30 mouse cellular contexts compared by ENCODE assay signal in genomic region chr6:17804468-17804867, GRCm38 (mm10).
DNase-seq lines count a peak whose midpoint lies in the region; ATAC-seq lines count a peak whose summit lies in the region.
"Had no signal": no experiment of that assay in that cellular context is flagged by ENCODE, and none has a peak within 500 bp of the region (broad histone marks: within the 10 kb centered on the region; RNA-seq: fewer than 3 reads in every experiment).

No protein-coding gene starts in this region.

- H3K4me3 ChIP-seq in liver, embryonic 12.5 days, result no peak overlapping the region
- no peak overlapping the region for H3K4me3 ChIP-seq in liver, embryonic 16.5 days (ENCODE audit: low read depth, low read length)
- no peak overlapping the region for H3K4me3 ChIP-seq in kidney, embryonic 14.5 days (ENCODE audit: low read length)
- H3K4me3 ChIP-seq: embryonic facial prominence, embryonic 10.5 days; embryonic facial prominence, embryonic 13.5 days; erythroblast, embryonic 14.5 days; forebrain, embryonic 12.5 days; heart, adult 2 months; heart, embryonic 10.5 days; heart, embryonic 13.5 days had no signal

- 0 out of 2 replicates have a peak, but pooled peaks have one; percentile 58 for ATAC-seq in liver, embryonic 12.5 days
- ATAC-seq in liver, embryonic 16.5 days (ENCODE audit: low read depth), result peak; percentile 43; the same call in 1 of the 2 replicates
- no peak for ATAC-seq in kidney, embryonic 14.5 days (ENCODE audit: low FRiP score, low TSS enrichment)
- ATAC-seq: activated CD4-positive, CD25-positive, alpha-beta regulatory T cell, adult 4 months; CD4-positive, CD25-positive, alpha-beta regulatory T cell, adult 4 months; forebrain, embryonic 16.5 days; hindbrain, postnatal 0 days had no signal

- H3K4me2 ChIP-seq in liver, embryonic 12.5 days, result no peak overlapping the region
- no peak overlapping the region for H3K4me2 ChIP-seq in liver, embryonic 16.5 days (ENCODE audit: low read depth, low read length)
- no peak overlapping the region for H3K4me2 ChIP-seq in kidney, embryonic 14.5 days (replicated peaks; ENCODE audit: low read depth, low read length)
- H3K4me2 ChIP-seq: embryonic facial prominence, embryonic 13.5 days; forebrain, embryonic 12.5 days; heart, embryonic 13.5 days; hindbrain, embryonic 14.5 days had no signal

- WGBS in liver, embryonic 12.5 days (ENCODE audit: insufficient replicate concordance), result 34% methylated on average over 3 of the region's 3 CpGs
- WGBS in liver, embryonic 16.5 days (ENCODE audit: insufficient replicate concordance), result 36% methylated on average over 3 of the region's 3 CpGs
- 79% methylated on average over 3 of the region's 3 CpGs for WGBS in kidney, embryonic 14.5 days

- no peak overlapping the region for H3K9ac ChIP-seq in liver, embryonic 12.5 days
- no peak overlapping the region for H3K9ac ChIP-seq in liver, embryonic 16.5 days (ENCODE audit: low read depth, low read length)
- no peak overlapping the region for H3K9ac ChIP-seq in kidney, embryonic 14.5 days (ENCODE audit: low read depth, low read length)
- H3K9ac ChIP-seq: embryonic facial prominence, embryonic 13.5 days; forebrain, embryonic 12.5 days; heart, embryonic 13.5 days; hindbrain, embryonic 14.5 days had no signal

- H3K9me3 ChIP-seq in liver, embryonic 12.5 days (replicated peaks), result no peaks in the 10 kb centered on the region
- no peaks in the 10 kb centered on the region for H3K9me3 ChIP-seq in liver, embryonic 16.5 days (replicated peaks; ENCODE audit: control insufficient read depth, low read length)
- no peaks in the 10 kb centered on the region for H3K9me3 ChIP-seq in kidney, embryonic 14.5 days (ENCODE audit: control insufficient read depth, low read length)
- H3K9me3 ChIP-seq: embryonic facial prominence, embryonic 10.5 days; embryonic facial prominence, embryonic 13.5 days; heart, embryonic 10.5 days; heart, embryonic 13.5 days had no signal

- no peak overlapping the region for H3K27ac ChIP-seq in liver, embryonic 12.5 days
- H3K27ac ChIP-seq in liver, embryonic 16.5 days (ENCODE audit: low read length), result no peak overlapping the region
- no peak overlapping the region for H3K27ac ChIP-seq in kidney, embryonic 14.5 days (ENCODE audit: low read depth, low read length)
- H3K27ac ChIP-seq: embryonic facial prominence, embryonic 10.5 days; embryonic facial prominence, embryonic 13.5 days; forebrain, embryonic 12.5 days; heart, adult 2 months; heart, embryonic 10.5 days; heart, embryonic 13.5 days; hindbrain, embryonic 14.5 days; hindbrain, postnatal 0 days had no signal

- DNase-seq in liver, result no peak
- DNase-seq in c-Kit-positive CD71-positive TER-119-positive erythroid progenitor cells, embryonic 14.5 days (ENCODE audit: low spot score), result peak; percentile 30
- DNase-seq in neural tube, embryonic 10.5 days (ENCODE audit: extremely low spot score, low spot score), result no peak
- no peak for DNase-seq in urinary bladder, postnatal 14 days (ENCODE audit: low spot score)
- DNase-seq: adrenal gland, adult 8-10 months; adrenal gland, postnatal 25 days; cerebellum, adult 11 months; cerebellum, adult 2 months; cerebellum, adult 9-11 months; cerebellum, postnatal 36 days; embryo, embryonic 11 days; gastrocnemius, postnatal 10 days; gastrocnemius, postnatal 36 days; heart, adult 2 months; heart, postnatal 14 days; heart, postnatal 4 days had no signal

- no peaks in the 10 kb centered on the region for H3K27me3 ChIP-seq in liver, embryonic 12.5 days (replicated peaks)
- H3K27me3 ChIP-seq in liver, embryonic 16.5 days (ENCODE audit: control insufficient read depth, insufficient read depth, low read depth, low read length), result no peaks in the 10 kb centered on the region
- H3K27me3 ChIP-seq in kidney, embryonic 14.5 days (ENCODE audit: control insufficient read depth, insufficient read depth, low read length), result no peaks in the 10 kb centered on the region
- H3K27me3 ChIP-seq: embryonic facial prominence, embryonic 13.5 days; forebrain, embryonic 12.5 days; heart, embryonic 13.5 days had no signal

- H3K36me3 ChIP-seq in liver, embryonic 12.5 days, result no peaks in the 10 kb centered on the region
- no peaks in the 10 kb centered on the region for H3K36me3 ChIP-seq in liver, embryonic 16.5 days (ENCODE audit: control insufficient read depth, insufficient read depth)
- H3K36me3 ChIP-seq in kidney, embryonic 14.5 days (ENCODE audit: control insufficient read depth, insufficient read depth, low read length), result no peaks in the 10 kb centered on the region
- H3K36me3 ChIP-seq: embryonic facial prominence, embryonic 10.5 days; embryonic facial prominence, embryonic 13.5 days; forebrain, embryonic 12.5 days; heart, embryonic 10.5 days; heart, embryonic 13.5 days had no signal

- H3K4me1 ChIP-seq in liver, embryonic 12.5 days, result peaks cover 24% of the 10 kb centered on the region
- H3K4me1 ChIP-seq in liver, embryonic 16.5 days (ENCODE audit: control insufficient read depth, low read depth, low read length), result peaks cover 5% of the 10 kb centered on the region
- peaks cover 8% of the 10 kb centered on the region for H3K4me1 ChIP-seq in kidney, embryonic 14.5 days (ENCODE audit: control insufficient read depth, insufficient read depth, low read length)
- H3K4me1 ChIP-seq: embryonic facial prominence, embryonic 13.5 days had no signal
